Mouse (Mus musculus) embryonic facial prominence, embryonic 10.5 days (tissue): ENCODE results near the gene Hist1h2an. TPM values are rescaled to one million over a fixed set of nuclear protein-coding genes. Genes with fewer than 3 reads are reported as not detected.
"Not testable (repeated sequence)": the region's sequence is repeated elsewhere in the genome, so short reads cannot be mapped to it uniquely, and the experiment has no call there.

Source experiments
- DNase-seq: peaks from one replicate; pipeline ENCODE4 v3.0.0-alpha.2; 2017; ENCODE audit warnings: low spot score
- H3K27ac ChIP-seq: fragments of 300-500 bp; sonication (generic); replicated peaks from 2 replicates; pipeline ENCODE4 v1.5.1; 2016; ENCODE audit warnings: mild to moderate bottlenecking
- H3K27me3 ChIP-seq: fragments of 300-500 bp; sonication (generic); replicated peaks from 2 replicates; pipeline ENCODE4 v1.6.1; 2016; ENCODE audit warnings: low read depth, mild to moderate bottlenecking; ENCODE audit not compliant: poor library complexity, severe bottlenecking
- H3K36me3 ChIP-seq: fragments of 300-500 bp; sonication (generic); replicated peaks from 2 replicates; pipeline ENCODE4 v1.6.1; 2016; ENCODE audit warnings: mild to moderate bottlenecking, moderate library complexity
- H3K4me1 ChIP-seq: fragments of 300-500 bp; sonication (generic); 2 replicates; pipeline ENCODE4 v1.6.1; 2016
- H3K4me3 ChIP-seq: fragments of 300-500 bp; sonication (generic); 2 replicates; pipeline ENCODE4 v1.5.1; 2016; ENCODE audit warnings: mild to moderate bottlenecking, moderate library complexity
- H3K9me3 ChIP-seq: fragments of 300-500 bp; sonication (generic); 2 replicates; pipeline ENCODE4 v1.6.1; 2016; ENCODE audit warnings: mild to moderate bottlenecking
- WGBS: fragments of 180-500 bp; shearing (Covaris S2); methylation state at CpG from one replicate; pipeline ENCODE4 v1.1.7; 2016; 5-methylcytosine and 5-hydroxymethylcytosine counted together
- microRNA-seq: library from miRNA; unstranded; fragments of <30 nt; microRNA quantifications from one replicate; pipeline ENCODE4, GENCODE M21; 2017
- polyA plus RNA-seq: library from polyadenylated mRNA; unstranded; fragments of >200 nt; fragmentation: Nextera tagmentation; extraction: Ambion mirVana; gene quantifications from 2 replicates; pipeline ENCODE4 v1.2.1, GENCODE M21; 2016

Gene Hist1h2an
- polyA plus RNA-seq, 1 experiment from 2014 or later: 10.9 TPM

GRCm38 (mm10) chr13:21750159-21751017 is 36.6 kb downstream of the Hist1h2an start, which contains the start of gene Hist1h4k:
TSS of gene Hist1h4k (minus strand) at chr13:21750505.
- WGBS: under 1% methylated on average over 48 of the region's 56 CpGs
- H3K9me3 ChIP-seq, H3K36me3 ChIP-seq, H3K27me3 ChIP-seq: not testable (repeated sequence)
- H3K27ac ChIP-seq: peak within 1 kb of the TSS; percentile 94
- H3K4me3 ChIP-seq: peak within 1 kb of the TSS; percentile 65
- DNase-seq: peak; percentile 94
- H3K4me1 ChIP-seq: peaks cover 41% of the 10 kb centered on the region

DNA sequence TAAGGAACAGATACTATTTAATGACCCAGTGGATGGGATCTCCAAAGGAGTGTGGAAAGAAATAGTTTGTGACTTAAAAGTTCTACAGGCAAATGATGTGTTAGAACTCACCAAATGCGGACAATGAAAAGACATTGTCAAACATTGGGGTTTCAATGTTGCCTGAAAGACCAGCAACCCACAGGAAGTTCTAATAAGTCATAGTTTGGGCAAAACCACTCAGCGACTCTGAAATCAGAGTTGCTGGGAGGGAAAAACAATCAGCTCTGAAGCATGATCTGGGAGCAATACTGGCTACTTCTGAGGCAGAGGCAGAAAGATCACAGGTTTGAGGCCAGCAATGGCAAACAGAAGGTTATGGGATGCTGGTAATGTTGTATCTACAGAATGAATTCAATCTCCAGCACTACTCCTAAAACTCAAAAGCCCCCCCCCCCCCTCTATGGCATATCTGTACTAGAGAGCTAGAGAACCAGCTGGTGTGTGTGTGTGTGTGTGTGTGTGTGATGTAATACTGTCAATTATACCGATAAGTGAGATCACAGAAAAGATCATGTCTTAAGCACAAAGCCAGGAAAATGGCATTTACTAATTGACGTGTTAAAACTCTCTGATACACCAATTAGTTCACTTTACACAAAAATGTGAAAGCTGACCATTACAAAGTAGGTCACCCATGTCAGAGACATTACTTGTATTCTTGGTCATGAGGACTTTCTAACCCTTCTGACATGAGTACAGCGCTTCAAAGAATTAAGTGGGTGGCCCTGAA is 37.4 kb downstream of the Hist1h2an start:
- 7% methylated on average over 5 of the region's 5 CpGs for WGBS
- H3K4me1 ChIP-seq: peaks cover 38% of the 10 kb centered on the region
- H3K9me3 ChIP-seq: no peaks in the 10 kb centered on the region
- H3K4me3 ChIP-seq: peak overlapping the region; percentile 65
- no peaks in the 10 kb centered on the region for H3K27me3 ChIP-seq
- H3K36me3 ChIP-seq: no peaks in the 10 kb centered on the region
- peak; percentile 63 for DNase-seq
- H3K27ac ChIP-seq: peak overlapping the region; percentile 94

DNA sequence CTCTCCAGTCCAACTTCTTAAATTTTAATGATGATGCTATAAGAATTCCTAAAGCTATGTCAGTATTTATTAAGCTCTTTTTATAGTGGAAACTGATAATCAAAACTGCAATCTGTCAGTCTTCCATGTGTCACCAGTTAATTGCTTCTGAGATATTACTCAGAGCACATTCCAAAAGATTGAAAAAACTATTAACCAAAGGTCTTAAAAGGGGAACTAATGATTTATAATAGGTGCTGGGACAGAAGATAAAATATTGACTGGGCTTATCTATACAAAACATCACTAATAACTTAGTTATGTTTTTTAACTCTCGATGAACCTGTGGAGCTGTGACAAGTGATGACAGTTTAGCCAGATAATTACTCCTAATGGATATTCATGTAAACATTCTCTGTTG is 42.0 kb downstream of the Hist1h2an start:
- WGBS: 92% methylated on average over 1 of the region's 1 CpGs
- DNase-seq: no peak

More for the DNA sequence above, 42.0 kb downstream of the Hist1h2an start:
- no peaks in the 10 kb centered on the region for H3K9me3 ChIP-seq
- no peaks in the 10 kb centered on the region for H3K27me3 ChIP-seq
- H3K27ac ChIP-seq: no peak overlapping the region
- H3K4me3 ChIP-seq: no peak overlapping the region
- peaks cover 16% of the 10 kb centered on the region; the same call in 1 of the 2 replicates for H3K4me1 ChIP-seq
- H3K36me3 ChIP-seq: no peaks in the 10 kb centered on the region

Small RNA genes within 50 kb of the gene (microRNA-seq; reads per million reads assigned to microRNA genes)
- gene Gm19658: not detected
- not detected for gene Gm44346
- gene Gm44454: 1.5 reads per million
- not detected for gene Gm44466

Other genes starting within 250 kb of the Hist1h2an start
- gene Olfr1366, start 244.4 kb downstream of the Hist1h2an start, polyA plus RNA-seq: 0.11 and 0.21 TPM in 2 replicates
- not detected in 2 replicates for gene Olfr1535, start 227.3 kb downstream of the Hist1h2an start, polyA plus RNA-seq
- gene Olfr1364, start 205.5 kb downstream of the Hist1h2an start, polyA plus RNA-seq: not detected in 2 replicates
- gene Olfr1362, start 173.2 kb downstream of the Hist1h2an start, polyA plus RNA-seq: not detected in 2 replicates
- gene Olfr11, start 144.7 kb downstream of the Hist1h2an start, polyA plus RNA-seq: not detected in 2 replicates
- not detected in 2 replicates for gene Olfr1361, start 123.8 kb downstream of the Hist1h2an start, polyA plus RNA-seq
- not detected in 2 replicates for gene Olfr1360, start 109.8 kb downstream of the Hist1h2an start, polyA plus RNA-seq
- not detected in 2 replicates for gene Olfr1359, start 89.1 kb downstream of the Hist1h2an start, polyA plus RNA-seq
- 1.6 and 3.1 TPM in 2 replicates for gene Hist1h2bl, start 71.1 kb downstream of the Hist1h2an start, polyA plus RNA-seq
- gene Hist1h2ai, start 70.8 kb downstream of the Hist1h2an start, polyA plus RNA-seq: 30.5 and 32.2 TPM in 2 replicates
- gene Hist1h3h, start 69.6 kb downstream of the Hist1h2an start, polyA plus RNA-seq: 10.7 and 12.8 TPM in 2 replicates
- 5.7 and 6.0 TPM in 2 replicates for gene Hist1h2bm, start 65.2 kb downstream of the Hist1h2an start, polyA plus RNA-seq
- 0.93 and 1.3 TPM in 2 replicates for gene Hist1h4j, start 52.2 kb downstream of the Hist1h2an start, polyA plus RNA-seq
- gene Hist1h4k, start 36.7 kb downstream of the Hist1h2an start, polyA plus RNA-seq: 3.9 and 7.1 TPM in 2 replicates
- 18.6 and 21.7 TPM in 2 replicates for gene Hist1h2ak, start 33.4 kb downstream of the Hist1h2an start, polyA plus RNA-seq
- 3.6 and 4.0 TPM in 2 replicates for gene Hist1h2bn, start 33.1 kb downstream of the Hist1h2an start, polyA plus RNA-seq
- 34.8 and 36.2 TPM in 2 replicates for gene Hist1h1b, start 6.6 kb downstream of the Hist1h2an start, polyA plus RNA-seq
- 102 and 103 TPM in 2 replicates for gene Hist1h3i, start 3.8 kb downstream of the Hist1h2an start, polyA plus RNA-seq
- 3.1 and 3.2 TPM in 2 replicates for gene Hist1h2bp, start 243 bp upstream of the Hist1h2an start, polyA plus RNA-seq
- gene Hist1h2bq, start 23.0 kb upstream of the Hist1h2an start, polyA plus RNA-seq: 21.7 and 23.9 TPM in 2 replicates
- not detected in 2 replicates for gene Hist1h2ao, start 23.2 kb upstream of the Hist1h2an start, polyA plus RNA-seq
- not detected in 2 replicates for gene Hist1h4m, start 24.5 kb upstream of the Hist1h2an start, polyA plus RNA-seq
- 9.3 and 10.5 TPM in 2 replicates for gene Hist1h4n, start 45.0 kb upstream of the Hist1h2an start, polyA plus RNA-seq
- gene Hist1h2ap, start 46.3 kb upstream of the Hist1h2an start, polyA plus RNA-seq: 6,093 and 6,114 TPM in 2 replicates
- gene Hist1h2br, start 46.5 kb upstream of the Hist1h2an start, polyA plus RNA-seq: 21.7 and 24.2 TPM in 2 replicates
- gene Zfp184, start 157.9 kb upstream of the Hist1h2an start, polyA plus RNA-seq: 23.1 and 24.9 TPM in 2 replicates
- 0.06 TPM in 1 of 2 replicates, not detected in the other for gene Pom121l2, start 194.0 kb upstream of the Hist1h2an start, polyA plus RNA-seq
- 0.13 and 0.54 TPM in 2 replicates for gene Prss16, start 222.5 kb upstream of the Hist1h2an start, polyA plus RNA-seq
- gene Hist1h2ah, start 248.3 kb upstream of the Hist1h2an start, polyA plus RNA-seq: 8.0 and 8.8 TPM in 2 replicates
- 8.5 and 10.0 TPM in 2 replicates for gene Hist1h2bk, start 248.7 kb upstream of the Hist1h2an start, polyA plus RNA-seq